ENCODE assay signal across 14 mouse cellular contexts in genomic region chr11:113828081-113828554, GRCm38 (mm10).
A peak's percentile ranks its signal among the peaks of the same experiment; 100 is the strongest.
DNase-seq lines count a peak whose midpoint lies in the region; ATAC-seq lines count a peak whose summit lies in the region.
"Had no signal": no experiment of that assay in that cellular context is flagged by ENCODE, and none has a peak within 500 bp of the region (broad histone marks: within the 10 kb centered on the region; RNA-seq: fewer than 3 reads in every experiment).

No protein-coding gene starts in this region.

- no peak for ATAC-seq in heart, embryonic 11.5 days (replicated peaks; ENCODE audit: insufficient number of reproducible peaks, low FRiP score, low TSS enrichment)
- ATAC-seq in forebrain, embryonic 16.5 days = peak; percentile 65
- peak; percentile 75 for ATAC-seq in midbrain, embryonic 12.5 days (ENCODE audit: low FRiP score, low read depth)
- ATAC-seq in stomach, embryonic 14.5 days (ENCODE audit: insufficient number of reproducible peaks, insufficient read depth, low FRiP score, low read depth) = 0 out of 2 replicates have a peak, but pooled peaks have one; percentile 24
- ATAC-seq: intestine, embryonic 15.5 days had no signal

- H3K27ac ChIP-seq in heart, embryonic 11.5 days (ENCODE audit: low read depth, low read length) = no peak overlapping the region
- no peak overlapping the region for H3K27ac ChIP-seq in forebrain, embryonic 16.5 days (ENCODE audit: low read length)
- peak overlapping the region; percentile 67 for H3K27ac ChIP-seq in midbrain, embryonic 12.5 days (replicated peaks)
- no peak overlapping the region for H3K27ac ChIP-seq in stomach, embryonic 14.5 days (ENCODE audit: low read length)
- H3K27ac ChIP-seq: heart, embryonic 15.5 days; intestine, embryonic 15.5 days; liver, embryonic 15.5 days had no signal

- H3K4me1 ChIP-seq in heart, embryonic 11.5 days (ENCODE audit: control insufficient read depth, insufficient read depth, low read length) = no peaks in the 10 kb centered on the region
- peaks cover 8% of the 10 kb centered on the region for H3K4me1 ChIP-seq in forebrain, embryonic 16.5 days (replicated peaks; ENCODE audit: control insufficient read depth, insufficient read depth, low read length)
- peaks cover 17% of the 10 kb centered on the region for H3K4me1 ChIP-seq in midbrain, embryonic 12.5 days
- no peaks in the 10 kb centered on the region for H3K4me1 ChIP-seq in stomach, embryonic 14.5 days (ENCODE audit: control insufficient read depth, insufficient read depth, low read length)
- H3K4me1 ChIP-seq: heart, embryonic 15.5 days; intestine, embryonic 15.5 days; liver, embryonic 15.5 days had no signal

- H3K36me3 ChIP-seq in heart, embryonic 11.5 days (ENCODE audit: control insufficient read depth, insufficient read depth, low read length) = no peaks in the 10 kb centered on the region
- H3K36me3 ChIP-seq in forebrain, embryonic 16.5 days (ENCODE audit: control insufficient read depth, insufficient read depth) = no peaks in the 10 kb centered on the region
- H3K36me3 ChIP-seq in midbrain, embryonic 12.5 days = peaks cover 10% of the 10 kb centered on the region; the same call in 1 of the 2 replicates
- no peaks in the 10 kb centered on the region for H3K36me3 ChIP-seq in stomach, embryonic 14.5 days (ENCODE audit: control insufficient read depth, insufficient read depth, low read length)
- H3K36me3 ChIP-seq: heart, embryonic 15.5 days; intestine, embryonic 15.5 days; liver, embryonic 15.5 days had no signal

- H3K9me3 ChIP-seq in heart, embryonic 11.5 days (replicated peaks; ENCODE audit: control insufficient read depth, low read length) = no peaks in the 10 kb centered on the region
- no peaks in the 10 kb centered on the region for H3K9me3 ChIP-seq in forebrain, embryonic 16.5 days (ENCODE audit: control insufficient read depth, low read length)
- no peaks in the 10 kb centered on the region for H3K9me3 ChIP-seq in midbrain, embryonic 12.5 days
- H3K9me3 ChIP-seq in stomach, embryonic 14.5 days (ENCODE audit: control insufficient read depth, low read depth, low read length) = no peaks in the 10 kb centered on the region
- H3K9me3 ChIP-seq: heart, embryonic 15.5 days; intestine, embryonic 15.5 days; liver, embryonic 15.5 days had no signal

- peak overlapping the region; percentile 12; the same call in 1 of the 2 replicates for H3K4me2 ChIP-seq in heart, embryonic 11.5 days
- H3K4me2 ChIP-seq in forebrain, embryonic 16.5 days (ENCODE audit: low read length) = peak overlapping the region; percentile 51
- peak overlapping the region; percentile 44 for H3K4me2 ChIP-seq in midbrain, embryonic 12.5 days (replicated peaks)
- no peak overlapping the region for H3K4me2 ChIP-seq in stomach, embryonic 14.5 days (replicated peaks; ENCODE audit: low read depth, low read length)
- H3K4me2 ChIP-seq: heart, embryonic 15.5 days; intestine, embryonic 15.5 days; liver, embryonic 15.5 days had no signal

- H3K27me3 ChIP-seq in heart, embryonic 11.5 days (ENCODE audit: control insufficient read depth, insufficient read depth, low read length) = peaks cover 3% of the 10 kb centered on the region; the same call in 1 of the 2 replicates
- no peaks in the 10 kb centered on the region for H3K27me3 ChIP-seq in forebrain, embryonic 16.5 days (replicated peaks; ENCODE audit: control insufficient read depth, insufficient read depth, low read length)
- 0 out of 2 replicates have a peak, but pooled peaks cover 6% of the 10 kb centered on the region for H3K27me3 ChIP-seq in midbrain, embryonic 12.5 days
- no peaks in the 10 kb centered on the region for H3K27me3 ChIP-seq in stomach, embryonic 14.5 days (ENCODE audit: control insufficient read depth, insufficient read depth, low read length)
- H3K27me3 ChIP-seq: intestine, embryonic 15.5 days had no signal

- no peak for DNase-seq in heart, adult 11 months
- no peak for DNase-seq in layer of hippocampus, adult 18-20 months (ENCODE audit: low spot score in 2 of 2)
- no peak for DNase-seq in cerebellum, adult 11-12 months
- DNase-seq in gastrocnemius, postnatal 25 days = no peak
- DNase-seq: cerebellum, adult 9-11 months; gastrocnemius, postnatal 10 days; lung, postnatal 4 days had no signal

- H3K4me3 ChIP-seq in heart, embryonic 11.5 days (ENCODE audit: low read depth, low read length) = no peak overlapping the region
- H3K4me3 ChIP-seq in forebrain, embryonic 16.5 days (replicated peaks; ENCODE audit: low read length) = peak overlapping the region; percentile 21
- peak overlapping the region; percentile 17 for H3K4me3 ChIP-seq in midbrain, embryonic 12.5 days
- H3K4me3 ChIP-seq in stomach, embryonic 14.5 days (ENCODE audit: low read depth, low read length) = no peak overlapping the region
- H3K4me3 ChIP-seq: heart, embryonic 15.5 days; intestine, embryonic 15.5 days; liver, embryonic 15.5 days had no signal

- no peak overlapping the region for H3K9ac ChIP-seq in heart, embryonic 11.5 days (ENCODE audit: low read depth, low read length)
- H3K9ac ChIP-seq in forebrain, embryonic 16.5 days (replicated peaks; ENCODE audit: low read depth, low read length) = peak overlapping the region; percentile 12
- peak overlapping the region; percentile 37 for H3K9ac ChIP-seq in midbrain, embryonic 12.5 days (replicated peaks)
- H3K9ac ChIP-seq in stomach, embryonic 14.5 days (replicated peaks; ENCODE audit: low read depth, low read length) = no peak overlapping the region
- H3K9ac ChIP-seq: heart, embryonic 15.5 days; intestine, embryonic 15.5 days; liver, embryonic 15.5 days had no signal

- WGBS in heart, embryonic 11.5 days (ENCODE audit: insufficient replicate concordance) = 43% methylated on average over 24 of the region's 24 CpGs
- 13% methylated on average over 23 of the region's 24 CpGs for WGBS in forebrain, embryonic 16.5 days
- WGBS in midbrain, embryonic 12.5 days = 33% methylated on average over 24 of the region's 24 CpGs
- 43% methylated on average over 24 of the region's 24 CpGs for WGBS in stomach, embryonic 14.5 days

Comparison
In these comparisons a context has a peak if more than half of its experiments do, and no peak if none do; other contexts are left out.
1. H3K4me3 ChIP-seq: peak in forebrain, embryonic 16.5 days (single experiment) and midbrain, embryonic 12.5 days (single experiment); none in heart, embryonic 11.5 days (single experiment) and stomach, embryonic 14.5 days (single experiment).
2. H3K9ac ChIP-seq: peak in forebrain, embryonic 16.5 days (single experiment) and midbrain, embryonic 12.5 days (single experiment); none in heart, embryonic 11.5 days (single experiment) and stomach, embryonic 14.5 days (single experiment).